Mouse (Mus musculus): ENCODE results near the gene Clock.

DNA sequence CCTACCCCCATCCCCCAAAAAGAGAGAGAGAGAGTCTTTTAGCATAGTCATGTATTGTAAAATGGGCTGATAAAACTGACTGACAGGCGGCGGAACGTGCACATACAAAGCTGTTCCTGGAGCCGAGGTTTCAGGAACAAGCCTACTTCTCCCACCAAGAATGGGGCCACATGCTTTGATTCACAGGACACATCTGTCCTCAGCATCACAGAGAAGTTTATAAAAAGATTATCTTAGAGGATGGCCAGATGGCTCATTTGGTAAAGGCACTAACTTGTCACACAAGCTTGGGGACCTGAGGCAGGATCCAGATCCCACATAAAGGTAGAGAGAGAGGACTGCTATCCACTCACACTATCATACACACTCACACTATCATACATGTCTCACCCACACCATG lies 20.5 kb upstream of the Clock start:
- no peak for TF ChIP-seq POLR2A (IDR thresholded peaks at IDR 0.05; ENCODE audit: control insufficient read depth, low read depth, low read length)
- no peak for TF ChIP-seq CTCF (IDR thresholded peaks at IDR 0.05; ENCODE audit: control insufficient read depth, insufficient read depth, insufficient replicate concordance, low read depth, low read length)

Measured in testis, adult 2 months (tissue).